Mouse (Mus musculus) bone marrow macrophage, adult 2 months (primary cell): Measurements from ENCODE around the gene 2310061N02Rik.

Experiments used
- CTCF ChIP-seq: IDR thresholded peaks from 2 replicates; pipeline ENCODE4 v1.5.1; 2012; ENCODE audit warnings: low read depth, mild to moderate bottlenecking, low read length, moderate library complexity
- POLR2A ChIP-seq: IDR thresholded peaks from 2 replicates; pipeline ENCODE4 v1.6.1; 2012; ENCODE audit warnings: mild to moderate bottlenecking, low read depth, low read length, borderline replicate concordance

GRCm38 (mm10) chr16:88707496-88708012, at the start of gene 2310061N02Rik:
- TF ChIP-seq POLR2A = no peak
- TF ChIP-seq CTCF = no peak
